Mouse (Mus musculus) erythroblast, embryonic 14.5 days (primary cell): Measurements from ENCODE around the gene Msl1. TPM values are rescaled to one million over a fixed set of nuclear protein-coding genes. Genes with fewer than 3 reads are reported as not detected.

ENCODE experiments used
- H3K27me3 ChIP-seq: 2 replicates; pipeline ENCODE4 v1.6.1; 2012; ENCODE audit warnings: inconsistent platforms; ENCODE audit not compliant: control insufficient read depth
- H3K36me3 ChIP-seq: 2 replicates; pipeline ENCODE4 v1.6.1; 2012; ENCODE audit warnings: mild to moderate bottlenecking, inconsistent platforms; ENCODE audit not compliant: control insufficient read depth
- H3K4me1 ChIP-seq: 2 replicates; pipeline ENCODE4 v1.6.1; 2012; ENCODE audit warnings: inconsistent platforms; ENCODE audit not compliant: control insufficient read depth
- H3K4me3 ChIP-seq: replicated peaks from 2 replicates; pipeline ENCODE3; 2012; ENCODE audit warnings: moderate library complexity, mild to moderate bottlenecking, inconsistent platforms
- H3K9me3 ChIP-seq: 2 replicates; pipeline ENCODE4 v1.6.1; 2012; ENCODE audit warnings: low read length, inconsistent platforms, mixed read lengths; ENCODE audit not compliant: control insufficient read depth
- GATA1 ChIP-seq: IDR thresholded peaks from 2 replicates; pipeline ENCODE4 v1.6.1; 2012; ENCODE audit warnings: low read length, inconsistent platforms, mixed read lengths
- TAL1 ChIP-seq: IDR thresholded peaks from 3 replicates; pipeline ENCODE4 v1.6.1; 2012; ENCODE audit warnings: low read length, inconsistent platforms, mixed read lengths
- polyA plus RNA-seq: library from polyadenylated mRNA; stranded (reverse); fragments of >175 nt; gene quantifications from 2 replicates; pipeline ENCODE4 v1.2.3, GENCODE M21; 2012

The Msl1 gene
- polyA plus RNA-seq, 1 experiment = 2.7 TPM

DNA sequence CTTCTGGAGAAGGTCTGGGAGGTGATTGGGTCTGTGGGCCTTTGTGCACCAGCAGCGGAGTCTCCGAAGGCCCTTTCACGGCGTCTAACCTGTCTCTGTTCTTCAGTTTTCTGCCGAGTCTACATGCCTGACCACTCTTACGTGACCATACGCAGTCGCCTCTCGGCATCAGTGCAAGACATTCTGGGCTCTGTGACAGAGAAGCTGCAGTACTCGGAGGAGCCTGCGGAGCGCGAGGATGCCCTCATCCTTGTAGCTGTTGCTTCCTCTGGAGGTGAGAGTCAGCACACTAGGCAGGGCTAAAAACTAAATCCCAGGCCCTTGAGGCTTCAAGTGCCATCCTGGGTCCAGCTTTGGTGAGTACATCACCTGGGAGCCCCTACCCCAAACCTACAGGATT lies 50.7 kb downstream of the Msl1 start:
- peaks cover 10% of the 10 kb centered on the region for H3K4me1 ChIP-seq
- no peaks in the 10 kb centered on the region for H3K36me3 ChIP-seq
- H3K9me3 ChIP-seq = no peaks in the 10 kb centered on the region
- peaks cover 23% of the 10 kb centered on the region for H3K27me3 ChIP-seq
- TF ChIP-seq TAL1 = no peak
- TF ChIP-seq GATA1 = no peak
- no peak overlapping the region for H3K4me3 ChIP-seq

DNA sequence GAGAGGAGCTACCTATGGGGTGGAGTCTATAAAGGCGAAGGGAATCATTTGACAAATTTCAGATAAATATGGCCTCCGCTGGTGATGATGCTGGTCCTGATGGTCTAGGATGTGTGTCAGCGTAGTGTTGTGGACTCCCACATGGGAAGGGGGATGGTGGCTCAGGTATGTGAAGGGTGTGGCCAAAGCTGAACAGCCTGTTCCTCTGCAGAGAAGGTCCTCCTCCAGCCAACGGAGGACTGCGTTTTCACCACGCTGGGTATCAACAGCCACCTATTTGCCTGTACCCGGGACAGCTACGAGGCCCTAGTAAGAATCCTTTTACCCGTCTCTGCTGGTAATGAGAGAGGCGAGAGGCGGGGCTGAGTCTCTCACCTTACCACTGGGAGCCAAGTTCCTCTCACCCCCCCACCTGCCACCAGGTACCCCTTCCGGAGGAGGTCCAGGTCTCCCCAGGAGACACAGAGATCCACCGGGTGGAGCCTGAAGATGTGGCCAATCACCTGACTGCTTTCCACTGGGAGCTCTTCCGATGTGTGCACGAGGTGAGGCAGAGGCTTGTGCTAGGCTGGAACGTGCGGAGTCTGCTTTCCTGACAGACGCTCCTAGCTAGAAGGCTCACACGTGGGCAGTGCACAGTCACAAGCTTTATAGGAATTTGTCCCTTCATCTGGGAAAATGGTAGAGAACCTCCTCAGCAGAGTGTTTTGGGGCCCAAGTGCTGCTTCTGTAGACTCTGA lies 51.7 kb downstream of the Msl1 start:
- TF ChIP-seq GATA1 = no peak
- no peak for TF ChIP-seq TAL1
- Histone ChIP-seq H3K9me3 (no peaks in the 10 kb centered on the region), H3K27me3 (peaks cover 26% of the 10 kb centered on the region)

DNA sequence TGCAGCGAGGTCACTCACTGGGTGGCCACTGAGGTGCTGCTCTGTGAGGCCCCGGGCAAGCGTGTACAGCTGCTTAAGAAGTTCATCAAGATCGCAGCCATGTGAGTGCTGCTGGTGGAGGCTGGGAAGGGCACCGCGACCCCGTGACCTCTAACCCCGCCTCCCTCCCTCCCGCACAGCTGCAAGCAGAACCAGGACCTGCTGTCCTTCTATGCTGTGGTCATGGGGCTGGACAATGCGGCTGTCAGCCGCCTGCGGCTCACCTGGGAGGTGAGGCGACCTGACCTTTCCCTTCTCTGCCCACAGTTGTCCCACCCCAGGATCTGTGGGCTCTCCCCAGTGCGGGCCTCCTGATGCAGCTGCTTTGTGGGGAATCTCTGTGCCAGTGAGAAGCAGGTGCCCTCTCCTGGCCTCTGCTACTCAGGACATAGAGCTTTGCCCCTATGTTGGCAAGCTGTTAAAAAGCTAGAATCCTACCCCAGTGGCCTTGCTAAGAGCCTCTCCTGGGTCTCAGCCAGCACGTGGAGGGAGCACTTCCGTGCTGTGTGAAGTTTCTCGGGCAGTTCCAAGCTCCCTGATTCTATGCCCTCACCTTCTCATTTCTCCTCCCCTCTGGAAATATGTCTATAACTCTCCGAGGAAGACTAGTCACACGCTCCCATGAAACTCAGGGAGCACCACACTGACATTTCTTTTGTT lies 54.0 kb downstream of the Msl1 start:
- TF ChIP-seq TAL1 (no peak), GATA1 (no peak)
- no peaks in the 10 kb centered on the region for H3K36me3 ChIP-seq
- peak overlapping the region; percentile 15 for H3K4me3 ChIP-seq
- H3K4me1 ChIP-seq = peaks cover 10% of the 10 kb centered on the region
- no peaks in the 10 kb centered on the region for H3K9me3 ChIP-seq
- peaks cover 27% of the 10 kb centered on the region for H3K27me3 ChIP-seq

More for the DNA sequence above, 51.7 kb downstream of the Msl1 start:
- Histone ChIP-seq H3K4me1 (peaks cover 10% of the 10 kb centered on the region), H3K36me3 (no peaks in the 10 kb centered on the region), H3K4me3 (no peak overlapping the region)

DNA sequence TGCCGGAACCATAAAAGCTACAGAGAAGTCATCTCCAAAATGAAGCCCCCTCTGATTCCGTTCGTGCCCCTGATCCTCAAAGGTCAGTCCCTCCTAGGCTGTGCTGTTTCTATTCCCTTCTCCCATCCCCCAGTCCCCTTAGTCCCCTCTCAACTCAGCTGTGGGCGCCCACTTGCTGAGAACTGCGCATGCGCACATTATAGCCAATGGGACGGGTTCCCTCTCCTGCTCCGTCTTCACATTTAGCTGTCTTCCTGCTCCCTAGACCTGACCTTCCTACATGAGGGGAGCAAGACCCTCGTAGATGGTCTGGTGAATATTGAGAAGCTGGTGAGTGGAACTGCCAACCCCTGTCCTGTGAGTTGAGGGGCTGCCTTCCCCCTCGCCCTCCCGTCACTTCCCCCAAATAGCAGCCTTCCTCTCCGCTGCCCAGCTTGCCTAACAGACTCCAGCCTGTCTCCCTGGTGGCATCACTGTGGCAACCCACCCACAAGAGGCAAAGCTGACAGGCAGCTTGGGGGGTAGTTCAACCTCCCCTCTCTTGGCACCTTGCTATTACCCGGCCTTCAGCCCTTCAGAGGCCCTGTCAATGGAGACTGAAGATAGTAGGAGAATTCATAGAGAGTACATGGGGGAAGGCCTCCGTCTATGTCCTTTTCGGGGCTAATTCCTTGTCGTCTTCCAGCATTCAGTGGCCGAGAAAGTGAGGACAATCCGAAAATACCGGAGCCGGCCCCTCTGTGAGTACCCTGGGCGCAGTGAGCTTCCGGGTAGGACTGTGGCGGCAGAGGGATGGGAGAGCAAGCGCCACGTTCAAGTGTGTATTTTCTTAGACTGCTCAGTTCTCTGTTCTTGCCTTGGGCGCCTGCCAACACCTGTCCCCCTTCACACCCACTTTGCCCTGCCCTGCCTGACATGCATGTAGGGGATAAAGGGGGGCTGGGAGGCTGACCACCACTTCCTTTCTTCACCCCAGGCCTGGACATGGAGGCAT lies 55.1 kb downstream of the Msl1 start:
- Histone ChIP-seq H3K4me1 (peaks cover 10% of the 10 kb centered on the region), H3K27me3 (peaks cover 27% of the 10 kb centered on the region), H3K9me3 (no peaks in the 10 kb centered on the region), H3K4me3 (peak overlapping the region; percentile 14), H3K36me3 (no peaks in the 10 kb centered on the region)
- TF ChIP-seq GATA1 (no peak), TAL1 (no peak)

DNA sequence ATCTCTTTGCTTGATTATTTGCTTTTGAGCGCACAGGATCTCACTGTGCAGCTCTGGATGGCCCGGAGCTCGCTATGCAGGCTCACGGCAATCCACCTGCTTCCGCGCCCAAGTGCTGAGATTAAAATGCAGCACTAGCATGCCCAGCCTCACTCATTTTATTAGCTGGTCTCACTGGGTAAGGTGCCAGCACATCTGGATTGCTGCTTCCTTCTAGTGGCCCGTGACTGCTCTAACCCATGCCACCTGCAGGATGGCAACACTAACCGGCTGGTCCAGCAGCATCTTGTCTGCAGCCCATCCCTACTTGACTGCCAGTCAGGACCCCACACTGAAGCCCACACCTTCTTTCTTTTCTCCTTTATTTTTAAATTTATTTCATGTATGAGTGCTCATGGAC lies 58.8 kb downstream of the Msl1 start:
- Histone ChIP-seq H3K36me3 (no peaks in the 10 kb centered on the region), H3K4me1 (peaks cover 12% of the 10 kb centered on the region), H3K9me3 (no peaks in the 10 kb centered on the region), H3K4me3 (no peak overlapping the region), H3K27me3 (peaks cover 18% of the 10 kb centered on the region)
- no peak for TF ChIP-seq TAL1
- TF ChIP-seq GATA1 = no peak

DNA sequence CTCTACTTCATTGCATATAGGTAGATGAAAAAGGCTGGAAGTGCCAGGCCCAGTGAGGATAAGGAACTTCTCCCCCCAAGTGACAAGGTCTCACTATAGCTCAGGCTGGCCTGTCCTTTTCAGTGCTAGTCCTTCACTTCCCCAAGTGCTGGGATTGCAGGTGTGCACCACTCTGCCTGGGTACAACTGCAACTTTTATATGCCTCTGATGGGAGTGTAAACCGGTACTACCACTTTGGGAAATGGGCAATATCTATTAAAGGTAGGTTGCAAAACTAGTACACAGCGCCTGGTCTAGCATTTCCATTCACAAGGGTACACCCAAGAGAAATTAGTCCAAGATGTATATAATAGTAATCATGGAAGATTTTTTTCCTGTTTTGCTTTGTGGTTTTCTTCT lies 59.3 kb downstream of the Msl1 start:
- H3K4me3 ChIP-seq = no peak overlapping the region
- TF ChIP-seq TAL1 (no peak), GATA1 (no peak)
- H3K36me3 ChIP-seq = no peaks in the 10 kb centered on the region
- peaks cover 13% of the 10 kb centered on the region for H3K4me1 ChIP-seq
- H3K9me3 ChIP-seq = no peaks in the 10 kb centered on the region
- peaks cover 13% of the 10 kb centered on the region for H3K27me3 ChIP-seq

Other genes starting within 250 kb of the Msl1 start
- not detected in 2 replicates for gene Ikzf3, start 249.5 kb upstream of the Msl1 start, polyA plus RNA-seq
- gene Zpbp2, start 244.4 kb upstream of the Msl1 start, polyA plus RNA-seq = 0.08 and 0.09 TPM in 2 replicates
- gene Ormdl3, start 208.1 kb upstream of the Msl1 start, polyA plus RNA-seq = 13.5 and 13.6 TPM in 2 replicates
- gene Lrrc3c, start 197.2 kb upstream of the Msl1 start, polyA plus RNA-seq = not detected in 2 replicates
- gene Gm12355, start 169.9 kb upstream of the Msl1 start, polyA plus RNA-seq = not detected in 2 replicates
- not detected in 2 replicates for gene Gsdma3, start 169.2 kb upstream of the Msl1 start, polyA plus RNA-seq
- not detected in 2 replicates for gene Gsdma2, start 148.8 kb upstream of the Msl1 start, polyA plus RNA-seq
- 0.03 TPM in 1 of 2 replicates, not detected in the other for gene Gsdma, start 131.2 kb upstream of the Msl1 start, polyA plus RNA-seq
- 15.0 and 17.0 TPM in 2 replicates for gene Psmd3, start 113.0 kb upstream of the Msl1 start, polyA plus RNA-seq
- gene Csf3, start 94.3 kb upstream of the Msl1 start, polyA plus RNA-seq = not detected in 2 replicates
- 13.2 and 14.4 TPM in 2 replicates for gene Med24, start 66.1 kb upstream of the Msl1 start, polyA plus RNA-seq
- gene Thra, start 54.9 kb upstream of the Msl1 start, polyA plus RNA-seq = 3.2 TPM in 2 replicates
- 0.22 and 0.29 TPM in 2 replicates for gene Nr1d1, start 20.2 kb upstream of the Msl1 start, polyA plus RNA-seq
- 2.6 and 3.3 TPM in 2 replicates for gene Casc3, start 9.4 kb downstream of the Msl1 start, polyA plus RNA-seq
- gene Rapgefl1, start 41.3 kb downstream of the Msl1 start, polyA plus RNA-seq = not detected in 2 replicates
- 0.81 TPM in 2 replicates for gene Wipf2, start 68.1 kb downstream of the Msl1 start, polyA plus RNA-seq
- 0.76 and 0.82 TPM in 2 replicates for gene Cdc6, start 112.3 kb downstream of the Msl1 start, polyA plus RNA-seq
- gene Rara, start 132.3 kb downstream of the Msl1 start, polyA plus RNA-seq = 0.20 and 0.32 TPM in 2 replicates
- not detected in 2 replicates for gene Gjd3, start 187.5 kb downstream of the Msl1 start, polyA plus RNA-seq
- gene Top2a, start 228.7 kb downstream of the Msl1 start, polyA plus RNA-seq = 5.6 and 7.1 TPM in 2 replicates
- gene Igfbp4, start 245.7 kb downstream of the Msl1 start, polyA plus RNA-seq = 2.0 and 2.9 TPM in 2 replicates